Mouse (Mus musculus) neural tube, embryonic 14.5 days (tissue): ENCODE results near the gene Hemgn. TPM values are rescaled to one million over a fixed set of nuclear protein-coding genes. Genes with fewer than 3 reads are reported as not detected.

Experiments used
- ATAC-seq: fragments of 200-750 bp; cut with Nextera tagmentation; 2 replicates; pipeline ENCODE4 v1.8.0; 2017; ENCODE audit warnings: low read depth, mild to moderate bottlenecking, moderate TSS enrichment, moderate library complexity
- H3K27ac ChIP-seq: fragments of 300-500 bp; sonication (generic); 2 replicates; pipeline ENCODE4 v1.5.1; 2014; ENCODE audit warnings: low read depth, mild to moderate bottlenecking, control low read depth, low read length, moderate library complexity, mixed read lengths
- H3K27me3 ChIP-seq: fragments of 300-500 bp; sonication (generic); 2 replicates; pipeline ENCODE4 v1.6.1; 2014; ENCODE audit warnings: low read length; ENCODE audit not compliant: control insufficient read depth, insufficient read depth
- H3K36me3 ChIP-seq: fragments of 300-500 bp; sonication (generic); 2 replicates; pipeline ENCODE4 v1.6.1; 2014; ENCODE audit warnings: low read length, mixed read lengths; ENCODE audit not compliant: control insufficient read depth, insufficient read depth
- H3K4me1 ChIP-seq: fragments of 300-500 bp; sonication (generic); 2 replicates; pipeline ENCODE4 v1.6.1; 2014; ENCODE audit warnings: low read length; ENCODE audit not compliant: control insufficient read depth, insufficient read depth
- H3K4me2 ChIP-seq: fragments of 300-500 bp; sonication (generic); 2 replicates; pipeline ENCODE4 v1.6.1; 2014; ENCODE audit warnings: mild to moderate bottlenecking, low read depth, low read length, control low read depth
- H3K4me3 ChIP-seq: fragments of 300-500 bp; sonication (generic); 2 replicates; pipeline ENCODE4 v1.5.1; 2014; ENCODE audit warnings: low read depth, low read length, control low read depth, mixed read lengths
- H3K9ac ChIP-seq: fragments of 300-500 bp; sonication (generic); replicated peaks from 2 replicates; pipeline ENCODE4 v1.6.1; 2014; ENCODE audit warnings: low read depth, mild to moderate bottlenecking, control low read depth, low read length, mixed read lengths
- H3K9me3 ChIP-seq: fragments of 300-500 bp; sonication (generic); 2 replicates; pipeline ENCODE4 v1.6.1; 2016; ENCODE audit warnings: low read length; ENCODE audit not compliant: control insufficient read depth
- WGBS: fragments of 180-500 bp; shearing (Covaris S2); extraction: QIAGEN DNeasy Blood & Tissue Kit; methylation state at CpG from one replicate; pipeline ENCODE4 v1.1.7; 2014; 5-methylcytosine and 5-hydroxymethylcytosine counted together
- polyA plus RNA-seq: library from polyadenylated mRNA; unstranded; fragments of >200 nt; fragmentation: Nextera tagmentation; extraction: Ambion mirVana; gene quantifications from 2 replicates; pipeline ENCODE4 v1.2.1, GENCODE M21; 2014

The Hemgn gene
- polyA plus RNA-seq, 1 experiment from 2014 or later: 0.28 TPM

GRCm38 (mm10) chr4:46374455-46374854 is 38.9 kb downstream of the Hemgn start:
- Histone ChIP-seq H3K27me3 (no peaks in the 10 kb centered on the region), H3K27ac (no peak overlapping the region), H3K4me2 (peak overlapping the region; percentile 50), H3K4me3 (0 out of 2 replicates have a peak overlapping the region, but pooled peaks have one; percentile 14), H3K36me3 (peaks cover 5% of the 10 kb centered on the region; the same call in 1 of the 2 replicates), H3K4me1 (no peaks in the 10 kb centered on the region), H3K9ac (no peak overlapping the region), H3K9me3 (no peaks in the 10 kb centered on the region)
- ATAC-seq: no peak
- 63% methylated on average over 6 of the region's 6 CpGs for WGBS

GRCm38 (mm10) chr4:46371030-46371429 is 42.3 kb downstream of the Hemgn start:
- no peak overlapping the region for H3K27ac ChIP-seq
- peak overlapping the region; percentile 36 for H3K4me2 ChIP-seq
- no peak overlapping the region for H3K4me3 ChIP-seq
- ATAC-seq: peak; percentile 83; the same call in 1 of the 2 replicates
- no peaks in the 10 kb centered on the region for H3K4me1 ChIP-seq
- H3K36me3 ChIP-seq: no peaks in the 10 kb centered on the region
- H3K9ac ChIP-seq: no peak overlapping the region
- H3K27me3 ChIP-seq: no peaks in the 10 kb centered on the region
- H3K9me3 ChIP-seq: no peaks in the 10 kb centered on the region
- 2% methylated on average over 19 of the region's 19 CpGs for WGBS

- WGBS: 62% methylated on average over 6 of the region's 6 CpGs
- H3K27me3 ChIP-seq: no peaks in the 10 kb centered on the region
- H3K9ac ChIP-seq: no peak overlapping the region
- no peak overlapping the region for H3K4me3 ChIP-seq
- no peak overlapping the region for H3K27ac ChIP-seq
- H3K4me2 ChIP-seq: no peak overlapping the region
- no peaks in the 10 kb centered on the region for H3K36me3 ChIP-seq
- H3K4me1 ChIP-seq: no peaks in the 10 kb centered on the region
- no peaks in the 10 kb centered on the region for H3K9me3 ChIP-seq
- no peak for ATAC-seq
Observed at GRCm38 (mm10) chr4:46370406-46370805, 42.9 kb downstream of the Hemgn start.

GRCm38 (mm10) chr4:46369070-46369469 is 44.2 kb downstream of the Hemgn start:
- no peak overlapping the region for H3K27ac ChIP-seq
- no peak overlapping the region for H3K4me2 ChIP-seq
- H3K27me3 ChIP-seq: no peaks in the 10 kb centered on the region
- no peaks in the 10 kb centered on the region for H3K9me3 ChIP-seq
- no peak overlapping the region for H3K4me3 ChIP-seq
- ATAC-seq: no peak
- H3K9ac ChIP-seq: no peak overlapping the region
- no peaks in the 10 kb centered on the region for H3K36me3 ChIP-seq
- WGBS: 71% methylated on average over 4 of the region's 4 CpGs
- no peaks in the 10 kb centered on the region for H3K4me1 ChIP-seq

GRCm38 (mm10) chr4:46367487-46367959 is 45.8 kb downstream of the Hemgn start:
- Histone ChIP-seq H3K4me3 (no peak overlapping the region), H3K9me3 (no peaks in the 10 kb centered on the region), H3K27me3 (no peaks in the 10 kb centered on the region), H3K36me3 (no peaks in the 10 kb centered on the region), H3K9ac (no peak overlapping the region), H3K27ac (no peak overlapping the region), H3K4me1 (no peaks in the 10 kb centered on the region), H3K4me2 (no peak overlapping the region)
- WGBS: 12% methylated on average over 12 of the region's 12 CpGs
- ATAC-seq: no peak; the same call in 1 of the 2 replicates

GRCm38 (mm10) chr4:46364360-46364759 is 48.9 kb downstream of the Hemgn start:
- Histone ChIP-seq H3K4me1 (no peaks in the 10 kb centered on the region), H3K36me3 (no peaks in the 10 kb centered on the region), H3K4me3 (no peak overlapping the region), H3K4me2 (no peak overlapping the region), H3K9ac (no peak overlapping the region), H3K27ac (no peak overlapping the region), H3K27me3 (no peaks in the 10 kb centered on the region), H3K9me3 (no peaks in the 10 kb centered on the region)
- no peak for ATAC-seq
- 87% methylated on average over 2 of the region's 2 CpGs for WGBS

- Histone ChIP-seq H3K9me3 (no peaks in the 10 kb centered on the region), H3K9ac (no peak overlapping the region), H3K27me3 (no peaks in the 10 kb centered on the region), H3K4me1 (no peaks in the 10 kb centered on the region), H3K4me3 (no peak overlapping the region), H3K36me3 (no peaks in the 10 kb centered on the region), H3K27ac (no peak overlapping the region), H3K4me2 (no peak overlapping the region)
- 80% methylated on average over 5 of the region's 5 CpGs for WGBS
- no peak for ATAC-seq
Observed at GRCm38 (mm10) chr4:46361258-46361657, 52.0 kb downstream of the Hemgn start.

GRCm38 (mm10) chr4:46359539-46360253 is 53.6 kb downstream of the Hemgn start:
- 82% methylated on average over 12 of the region's 12 CpGs for WGBS
- H3K27ac ChIP-seq: no peak overlapping the region
- H3K4me1 ChIP-seq: no peaks in the 10 kb centered on the region
- H3K4me2 ChIP-seq: no peak overlapping the region
- no peaks in the 10 kb centered on the region for H3K27me3 ChIP-seq
- H3K9me3 ChIP-seq: no peaks in the 10 kb centered on the region
- no peak overlapping the region for H3K9ac ChIP-seq
- no peak overlapping the region for H3K4me3 ChIP-seq
- H3K36me3 ChIP-seq: no peaks in the 10 kb centered on the region
- ATAC-seq: no peak

- H3K4me3 ChIP-seq: no peak overlapping the region
- no peaks in the 10 kb centered on the region for H3K9me3 ChIP-seq
- no peaks in the 10 kb centered on the region for H3K36me3 ChIP-seq
- 50% methylated on average over 12 of the region's 12 CpGs for WGBS
- H3K9ac ChIP-seq: no peak overlapping the region
- no peaks in the 10 kb centered on the region for H3K4me1 ChIP-seq
- no peak overlapping the region for H3K27ac ChIP-seq
- no peak for ATAC-seq
- peaks cover 4% of the 10 kb centered on the region; the same call in 1 of the 2 replicates for H3K27me3 ChIP-seq
- no peak overlapping the region for H3K4me2 ChIP-seq
Observed at GRCm38 (mm10) chr4:46356351-46357133, 56.8 kb downstream of the Hemgn start.
